Mouse (Mus musculus) E14TG2a.4 (cell line): ENCODE measurements at regions not wholly inside any gene's neighbourhood (a gene's known extent, or its start where the extent isn't known, plus 50 kb on each side); places are given as distances from the start of the nearest gene placed in this dataset.

ENCODE experiments used
- H3K27me3 ChIP-seq: 2 replicates; pipeline ENCODE4 v1.6.1; 2014; ENCODE audit warnings: low read length, control low read depth; ENCODE audit not compliant: insufficient read depth
- H3K36me3 ChIP-seq: 2 replicates; pipeline ENCODE4 v1.6.1; 2014; ENCODE audit warnings: low read length, control low read depth; ENCODE audit not compliant: insufficient read depth
- H3K4me1 ChIP-seq: replicated peaks from 2 replicates; pipeline ENCODE4 v1.6.1; 2014; ENCODE audit warnings: low read depth, low read length, control low read depth
- H3K4me3 ChIP-seq: replicated peaks from 2 replicates; pipeline ENCODE4 v1.5.1; 2014; ENCODE audit warnings: mild to moderate bottlenecking, low read length
- H3K9me3 ChIP-seq: 2 replicates; pipeline ENCODE4 v1.6.1; 2014; ENCODE audit warnings: low read length, control low read depth
- CTCF ChIP-seq: conservative IDR thresholded peaks from 2 replicates; pipeline ENCODE4 v1.5.1; 2014; ENCODE audit warnings: low read length
- NANOG ChIP-seq: IDR thresholded peaks from 2 replicates; pipeline ENCODE4 v1.6.1; 2014; ENCODE audit warnings: borderline replicate concordance, low read length, mixed read lengths
- POU5F1 ChIP-seq: IDR thresholded peaks from 2 replicates; pipeline ENCODE4 v1.6.1; 2014; ENCODE audit warnings: low read length, borderline replicate concordance

DNA sequence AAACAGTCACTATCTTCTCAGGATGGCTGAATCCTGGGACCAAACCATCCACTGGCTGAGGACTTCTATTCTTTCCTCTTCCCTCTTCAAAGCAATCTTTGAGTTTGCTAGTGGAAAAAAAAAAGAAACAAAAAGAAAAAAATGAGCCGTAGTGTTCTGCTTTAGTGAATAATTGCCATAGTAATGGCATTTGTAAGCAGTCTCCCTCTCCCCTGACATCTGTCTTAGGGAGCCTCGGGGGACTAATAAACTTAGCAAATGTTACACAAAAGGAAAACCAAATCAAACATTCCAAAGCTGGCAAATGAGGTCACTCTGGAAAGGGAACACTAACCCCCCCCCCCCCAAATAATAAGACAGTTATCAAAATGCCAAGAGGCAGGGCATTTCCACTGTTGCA is 744.9 kb downstream of the Utrn start:
- no peak for TF ChIP-seq NANOG
- no peak for TF ChIP-seq POU5F1
- TF ChIP-seq CTCF: no peak
- no peaks in the 10 kb centered on the region for H3K9me3 ChIP-seq
- H3K27me3 ChIP-seq: no peaks in the 10 kb centered on the region
- no peaks in the 10 kb centered on the region for H3K36me3 ChIP-seq
- no peak overlapping the region for H3K4me3 ChIP-seq
- peaks cover 4% of the 10 kb centered on the region for H3K4me1 ChIP-seq

DNA sequence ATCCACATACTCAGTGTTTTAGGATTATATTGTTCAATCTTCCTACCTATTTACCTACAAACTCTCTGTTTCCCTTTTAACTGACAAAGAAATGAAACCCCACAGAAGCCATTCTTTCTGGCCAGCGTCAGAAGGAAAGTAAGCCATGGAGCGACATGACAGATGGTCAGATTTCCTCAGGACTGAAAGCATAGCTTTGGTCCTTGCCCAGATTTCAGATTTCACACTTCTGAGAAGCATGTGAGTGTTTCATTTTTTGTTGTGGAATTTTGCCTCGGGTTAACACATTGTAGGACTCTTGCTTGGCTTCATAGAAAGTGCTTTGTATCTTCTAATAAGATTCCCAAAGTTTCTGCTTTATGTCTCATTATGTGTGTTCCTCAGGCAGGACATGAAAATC is 739.7 kb downstream of the Utrn start:
- H3K27me3 ChIP-seq: no peaks in the 10 kb centered on the region
- H3K4me3 ChIP-seq: no peak overlapping the region
- TF ChIP-seq NANOG: no peak
- no peak for TF ChIP-seq POU5F1
- no peak for TF ChIP-seq CTCF
- no peaks in the 10 kb centered on the region for H3K9me3 ChIP-seq
- no peaks in the 10 kb centered on the region for H3K36me3 ChIP-seq
- peaks cover 4% of the 10 kb centered on the region for H3K4me1 ChIP-seq

DNA sequence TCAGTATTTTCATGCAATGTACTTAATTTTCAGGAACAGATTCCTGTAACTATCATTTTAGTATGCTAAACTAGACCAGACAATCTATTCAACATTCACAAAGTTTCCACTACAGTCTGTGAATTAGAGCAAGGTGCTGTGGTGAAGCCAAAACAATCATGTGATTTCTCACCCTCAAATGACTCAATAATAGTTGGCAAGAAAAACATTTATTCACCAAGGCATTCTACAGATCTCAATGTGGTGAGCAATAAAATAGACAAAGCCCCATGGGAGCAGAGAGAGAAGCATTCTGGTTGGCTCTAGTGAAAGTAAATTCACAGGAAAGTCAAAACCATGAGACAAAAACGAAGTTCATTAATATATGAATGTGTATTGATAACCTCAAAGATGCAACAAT is 724.5 kb downstream of the Utrn start:
- TF ChIP-seq CTCF: no peak
- no peak for TF ChIP-seq NANOG
- TF ChIP-seq POU5F1: no peak
- no peaks in the 10 kb centered on the region for H3K9me3 ChIP-seq
- H3K4me1 ChIP-seq: no peaks in the 10 kb centered on the region
- H3K27me3 ChIP-seq: no peaks in the 10 kb centered on the region
- no peak overlapping the region for H3K4me3 ChIP-seq
- H3K36me3 ChIP-seq: no peaks in the 10 kb centered on the region

DNA sequence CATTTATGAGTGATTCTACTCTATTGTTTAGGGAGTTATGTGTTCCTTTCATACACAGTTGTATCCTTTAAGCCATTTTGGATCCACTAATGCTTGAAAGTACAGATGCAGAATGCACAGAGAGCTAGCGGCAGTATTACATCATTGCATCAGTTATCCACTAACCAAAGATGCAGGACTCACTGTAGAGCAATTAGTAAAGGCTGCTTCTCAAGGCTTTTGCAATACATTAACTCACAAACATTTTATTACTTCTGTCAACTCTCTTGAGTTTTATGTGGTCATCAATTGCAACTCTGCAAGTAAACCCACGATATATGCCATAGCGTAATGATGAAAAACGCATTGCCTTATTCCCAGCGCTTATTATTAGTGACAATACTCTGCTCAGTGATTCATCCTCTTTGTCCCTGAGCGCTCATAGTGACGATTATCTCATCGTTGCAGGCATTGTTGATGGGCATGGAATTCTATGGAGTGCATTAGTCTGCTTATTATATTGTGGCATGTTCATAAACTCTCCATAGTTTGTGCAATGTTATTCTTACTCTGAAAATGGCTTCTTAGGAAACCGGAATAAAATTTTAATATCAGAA is 722.1 kb downstream of the Utrn start:
- H3K36me3 ChIP-seq: no peaks in the 10 kb centered on the region
- no peak overlapping the region for H3K4me3 ChIP-seq
- H3K27me3 ChIP-seq: no peaks in the 10 kb centered on the region
- no peaks in the 10 kb centered on the region for H3K9me3 ChIP-seq
- no peaks in the 10 kb centered on the region for H3K4me1 ChIP-seq
- TF ChIP-seq NANOG (no peak), POU5F1 (no peak), CTCF (no peak)

DNA sequence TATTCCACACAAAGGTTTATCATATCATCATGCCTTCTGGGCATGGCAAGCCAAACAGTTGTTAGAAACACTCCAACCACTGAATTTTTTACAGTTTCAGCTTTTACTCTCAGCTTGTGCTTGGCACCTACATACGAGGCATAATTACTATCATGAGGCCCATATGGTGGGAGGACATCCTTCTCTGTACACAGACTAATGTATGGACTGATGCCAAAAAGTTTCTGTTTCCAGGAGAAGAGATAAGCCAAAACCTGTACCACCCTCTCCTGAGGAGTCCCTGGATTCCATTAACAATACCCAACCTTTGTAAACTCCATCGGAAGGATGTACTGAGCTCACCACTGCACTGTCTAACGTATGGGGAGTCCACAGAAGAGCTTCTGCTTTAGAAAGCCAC is 698.9 kb downstream of the Utrn start:
- H3K4me1 ChIP-seq: no peaks in the 10 kb centered on the region
- no peak overlapping the region for H3K4me3 ChIP-seq

DNA sequence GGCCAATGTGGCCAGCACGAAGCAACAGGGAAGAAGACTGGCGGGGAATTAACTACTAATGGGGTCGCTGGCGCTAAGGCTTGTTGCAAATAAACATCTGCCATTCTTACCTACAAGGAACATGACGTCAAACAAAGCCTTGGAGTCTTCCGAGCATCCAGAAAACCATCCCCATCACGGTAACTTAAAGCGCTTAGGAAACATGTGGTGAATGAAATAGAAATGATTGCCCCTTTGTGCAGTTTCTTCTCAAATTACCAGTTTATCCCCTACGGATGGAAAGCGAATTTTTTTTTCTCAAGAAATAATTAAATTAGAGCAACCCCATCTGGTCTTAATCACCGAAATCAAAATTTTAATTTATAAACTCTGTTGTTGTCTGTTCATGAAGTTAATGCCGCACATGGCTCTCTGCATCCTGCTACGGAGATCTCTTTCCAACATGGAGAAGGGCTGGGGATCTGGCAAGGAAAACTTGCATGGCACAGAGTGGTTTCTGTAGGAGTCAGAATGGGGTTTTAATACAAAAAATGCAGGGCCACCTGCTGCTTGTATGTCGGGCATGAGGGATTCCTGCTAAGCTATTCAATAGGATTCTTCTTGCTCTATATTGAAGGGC is 694.9 kb downstream of the Utrn start:
- TF ChIP-seq POU5F1 (no peak), CTCF (no peak)
- Histone ChIP-seq H3K9me3 (no peaks in the 10 kb centered on the region), H3K4me1 (no peaks in the 10 kb centered on the region), H3K36me3 (no peaks in the 10 kb centered on the region), H3K4me3 (no peak overlapping the region), H3K27me3 (no peaks in the 10 kb centered on the region)

More for the DNA sequence above, 698.9 kb downstream of the Utrn start:
- Histone ChIP-seq H3K27me3 (no peaks in the 10 kb centered on the region), H3K9me3 (no peaks in the 10 kb centered on the region), H3K36me3 (no peaks in the 10 kb centered on the region)
- TF ChIP-seq POU5F1: no peak
- no peak for TF ChIP-seq NANOG
- no peak for TF ChIP-seq CTCF

DNA sequence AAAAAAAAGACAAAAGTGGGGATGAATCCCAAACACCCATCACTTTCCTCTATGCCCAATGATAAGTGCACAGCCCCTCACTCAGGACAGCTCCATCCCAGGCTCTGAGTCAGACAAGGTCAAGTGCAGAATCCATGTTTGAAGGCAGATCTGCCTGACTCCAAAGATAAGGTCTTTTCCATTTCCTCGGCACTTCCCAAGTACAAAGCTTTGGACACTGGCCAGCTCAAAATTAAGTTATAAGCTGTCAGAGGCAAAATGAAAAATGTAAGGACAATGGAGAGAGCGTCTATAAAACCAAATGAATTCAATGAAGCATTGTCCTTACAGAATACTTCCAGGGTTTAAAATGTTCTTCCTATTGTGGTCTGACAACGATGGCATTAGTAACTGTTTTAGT is 694.0 kb downstream of the Utrn start:
- Histone ChIP-seq H3K4me3 (no peak overlapping the region), H3K9me3 (no peaks in the 10 kb centered on the region), H3K36me3 (no peaks in the 10 kb centered on the region), H3K4me1 (no peaks in the 10 kb centered on the region), H3K27me3 (no peaks in the 10 kb centered on the region)
- no peak for TF ChIP-seq POU5F1
- no peak for TF ChIP-seq NANOG
- no peak for TF ChIP-seq CTCF

DNA sequence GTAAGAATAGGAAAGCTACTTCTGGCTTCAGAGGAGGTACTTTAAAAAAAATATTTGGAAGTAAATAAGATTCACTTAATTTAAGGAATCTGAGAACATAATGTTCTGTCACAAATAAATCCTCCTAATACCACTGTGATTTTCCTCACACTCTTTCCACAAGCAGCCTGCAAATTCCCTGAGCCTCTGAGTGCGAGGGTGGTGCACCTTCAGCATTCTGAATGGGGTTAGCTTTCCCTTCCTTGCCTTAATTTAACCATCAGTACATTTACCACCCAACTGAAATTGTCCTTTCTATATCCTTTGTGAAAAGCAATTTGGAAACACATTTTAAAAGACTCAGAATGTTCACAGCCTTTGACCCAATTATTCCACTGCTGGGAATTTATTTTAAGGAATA is 691.7 kb downstream of the Utrn start:
- Histone ChIP-seq H3K36me3 (no peaks in the 10 kb centered on the region), H3K4me1 (no peaks in the 10 kb centered on the region), H3K27me3 (no peaks in the 10 kb centered on the region), H3K4me3 (no peak overlapping the region), H3K9me3 (no peaks in the 10 kb centered on the region)
- TF ChIP-seq NANOG (no peak), POU5F1 (no peak), CTCF (no peak)

DNA sequence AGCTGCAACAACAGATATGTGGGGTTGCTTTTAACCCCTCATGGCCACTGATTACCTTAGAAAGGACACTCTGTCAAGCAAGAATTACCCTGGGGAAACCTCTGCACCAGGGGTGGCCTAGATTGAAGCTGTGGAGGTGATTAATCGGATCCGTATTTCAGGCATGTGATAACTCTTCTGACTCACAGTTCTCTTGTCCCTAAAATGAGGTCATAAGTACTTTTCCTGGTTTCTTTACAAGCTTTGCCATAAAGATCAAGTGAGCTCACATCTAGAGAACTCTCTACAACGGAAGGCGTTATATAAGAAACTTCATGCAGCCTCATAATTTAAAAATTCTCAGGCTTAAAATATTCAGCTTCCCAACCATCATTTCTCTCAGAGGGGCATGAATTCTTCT is 688.2 kb downstream of the Utrn start:
- TF ChIP-seq NANOG (no peak), CTCF (no peak), POU5F1 (no peak)
- H3K27me3 ChIP-seq: no peaks in the 10 kb centered on the region
- no peaks in the 10 kb centered on the region for H3K9me3 ChIP-seq
- H3K4me1 ChIP-seq: no peaks in the 10 kb centered on the region
- H3K4me3 ChIP-seq: no peak overlapping the region
- no peaks in the 10 kb centered on the region for H3K36me3 ChIP-seq
